Mouse (Mus musculus): Measurements from ENCODE around the gene Cbl.

DNA sequence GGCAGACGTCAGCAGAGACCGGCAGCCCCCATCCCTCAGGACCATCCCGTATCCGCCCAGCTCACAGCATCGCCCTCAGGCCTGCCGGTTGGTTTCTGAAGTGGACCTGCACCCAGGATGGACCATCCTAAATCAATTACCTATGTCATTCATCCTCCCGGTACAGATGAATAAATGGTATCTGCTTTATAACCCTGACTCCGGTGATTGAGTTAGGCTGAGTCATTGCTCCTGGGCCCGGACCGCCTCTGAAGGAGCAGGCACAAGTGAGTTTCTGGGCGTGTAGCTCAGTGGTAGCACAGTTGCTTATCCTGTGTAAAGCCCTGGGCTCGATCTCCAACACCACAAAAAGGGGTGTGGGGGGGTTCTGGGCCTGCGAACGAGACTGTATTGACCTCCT, 27.5 kb upstream of the Cbl start:
- TF ChIP-seq POLR2A (IDR thresholded peaks at IDR 0.05; ENCODE audit: insufficient read depth, low read depth, low read length) = no peak
- no peak for TF ChIP-seq CTCF (IDR thresholded peaks at IDR 0.05; ENCODE audit: insufficient read depth, low read depth, low read length)

All from olfactory bulb, adult 2 months (tissue).